Mouse (Mus musculus): Measurements from ENCODE around the gene Wdtc1. TPM values are rescaled to one million over a fixed set of nuclear protein-coding genes. Genes with fewer than 3 reads are reported as not detected.

Wdtc1 gene
- 18.2 and 21.8 TPM in 2 replicates for polyA plus RNA-seq (2015; fragmentation: Nextera tagmentation; extraction: Ambion mirVana)

DNA sequence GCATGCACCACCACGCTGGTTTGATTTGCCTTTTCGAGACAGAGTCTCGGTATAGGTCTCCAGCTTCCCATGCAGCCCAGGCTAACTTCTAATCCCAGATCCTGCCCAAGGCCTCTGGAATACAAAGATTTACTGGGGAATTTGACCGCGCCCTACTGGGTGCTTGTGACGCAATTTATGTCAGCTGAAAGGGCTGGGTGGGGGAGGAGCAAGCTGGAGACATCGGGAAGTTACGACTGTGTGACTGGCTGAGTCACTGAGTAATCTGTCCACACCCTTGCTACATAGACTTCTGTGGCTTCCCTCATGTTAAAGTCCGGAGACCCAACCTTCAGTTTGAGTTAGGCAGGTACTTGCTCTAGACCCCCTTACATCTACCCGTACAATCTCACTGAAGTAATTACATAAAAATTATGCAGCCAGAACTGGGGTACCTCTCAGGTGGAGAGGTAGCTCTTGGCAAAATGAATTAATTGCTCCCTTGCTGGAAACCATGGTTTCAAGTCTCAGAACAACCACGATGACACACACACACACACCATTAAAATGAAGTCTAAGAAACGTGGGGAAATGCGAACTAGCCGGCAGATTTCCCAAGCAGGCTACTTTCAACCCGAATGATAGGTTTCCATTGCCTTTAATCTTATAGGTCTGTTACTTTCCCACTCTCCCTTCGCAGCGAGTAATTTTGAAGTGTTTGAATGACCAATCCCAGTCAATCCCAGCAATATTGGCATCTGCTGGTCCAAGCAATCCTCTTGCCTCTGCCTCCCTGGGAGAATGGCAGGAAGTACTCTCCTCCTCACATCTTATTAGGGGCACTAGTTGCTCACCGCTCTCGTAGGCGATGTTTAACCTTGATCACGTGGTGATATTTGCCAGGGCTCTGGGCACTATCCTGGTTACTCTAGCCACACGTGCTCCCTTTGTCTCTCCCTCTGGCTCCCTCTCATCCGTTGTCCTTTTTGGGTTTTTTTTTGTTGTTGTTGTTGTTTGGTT lies at the start of gene Wdtc1:
Wdtc1 (minus strand) TSS at position 115 of the 999 bp plus-strand sequence.
- no peak for ATAC-seq
- Histone ChIP-seq H3K27ac (no peak within 1 kb of the TSS), H3K9ac (replicated peaks) (no peak within 1 kb of the TSS), H3K4me2 (replicated peaks) (no peak within 1 kb of the TSS), H3K27me3 (no peaks in the 10 kb centered on the region), H3K9me3 (no peaks in the 10 kb centered on the region), H3K4me3 (replicated peaks) (no peak within 1 kb of the TSS), H3K36me3 (no peaks in the 10 kb centered on the region), H3K4me1 (replicated peaks) (no peaks in the 10 kb centered on the region)
- 91% methylated on average over 23 of the region's 23 CpGs for WGBS

DNA sequence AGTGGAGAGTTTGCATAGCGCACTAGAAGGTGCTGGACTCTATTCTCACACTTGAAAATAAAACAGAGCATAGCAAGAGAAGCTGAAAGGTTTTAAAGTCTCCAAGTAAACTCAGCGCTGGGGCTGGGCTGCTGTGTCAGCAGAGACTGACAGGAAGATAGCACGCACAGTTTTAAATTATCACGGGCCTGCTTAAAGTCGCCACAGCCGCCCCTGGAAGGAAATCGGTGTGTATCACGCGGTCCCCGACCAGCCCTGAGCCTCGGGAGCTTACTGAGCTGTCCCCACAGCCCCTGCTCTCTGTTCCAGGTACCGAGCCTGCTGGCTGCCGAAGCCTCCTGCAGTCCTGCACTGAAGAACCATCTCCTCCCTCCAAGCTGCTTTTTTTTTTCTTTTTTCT lies 48.7 kb upstream of the Wdtc1 start:
- H3K4me1 ChIP-seq (replicated peaks), result peaks cover 16% of the 10 kb centered on the region
- no peaks in the 10 kb centered on the region for H3K36me3 ChIP-seq
- H3K9ac ChIP-seq (replicated peaks), result no peak overlapping the region
- WGBS, result 75% methylated on average over 13 of the region's 13 CpGs
- no peak overlapping the region for H3K27ac ChIP-seq
- no peak for ATAC-seq
- no peaks in the 10 kb centered on the region for H3K27me3 ChIP-seq
- no peaks in the 10 kb centered on the region for H3K9me3 ChIP-seq
- H3K4me3 ChIP-seq (replicated peaks), result no peak overlapping the region
- no peak overlapping the region for H3K4me2 ChIP-seq (replicated peaks)

DNA sequence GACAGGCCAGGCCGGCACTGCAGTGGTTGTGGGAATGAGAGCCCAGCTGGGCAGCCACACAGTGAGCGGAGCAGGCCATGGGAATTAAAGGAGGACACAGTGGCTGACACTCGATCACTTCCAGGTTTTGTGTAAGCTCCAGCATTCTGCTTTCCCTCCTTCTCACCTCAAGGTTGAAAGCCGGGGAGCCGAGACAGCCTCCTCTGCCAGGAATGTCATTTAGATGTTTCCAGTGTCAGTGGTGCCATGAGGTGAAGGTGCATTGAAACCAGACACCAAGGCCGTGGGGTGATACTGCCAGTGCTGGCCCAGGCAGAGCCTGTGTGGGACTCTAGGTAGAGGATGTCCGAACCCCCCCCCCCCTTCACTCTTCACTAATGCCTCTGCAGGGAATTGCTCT lies 46.8 kb upstream of the Wdtc1 start:
- no peak overlapping the region for H3K9ac ChIP-seq (replicated peaks)
- 80% methylated on average over 7 of the region's 7 CpGs for WGBS
- peaks cover 25% of the 10 kb centered on the region for H3K4me1 ChIP-seq (replicated peaks)
- no peaks in the 10 kb centered on the region for H3K9me3 ChIP-seq
- no peak overlapping the region for H3K27ac ChIP-seq
- no peak overlapping the region for H3K4me3 ChIP-seq (replicated peaks)
- ATAC-seq, result no peak
- H3K36me3 ChIP-seq, result no peaks in the 10 kb centered on the region
- H3K4me2 ChIP-seq (replicated peaks), result no peak overlapping the region
- H3K27me3 ChIP-seq, result no peaks in the 10 kb centered on the region

DNA sequence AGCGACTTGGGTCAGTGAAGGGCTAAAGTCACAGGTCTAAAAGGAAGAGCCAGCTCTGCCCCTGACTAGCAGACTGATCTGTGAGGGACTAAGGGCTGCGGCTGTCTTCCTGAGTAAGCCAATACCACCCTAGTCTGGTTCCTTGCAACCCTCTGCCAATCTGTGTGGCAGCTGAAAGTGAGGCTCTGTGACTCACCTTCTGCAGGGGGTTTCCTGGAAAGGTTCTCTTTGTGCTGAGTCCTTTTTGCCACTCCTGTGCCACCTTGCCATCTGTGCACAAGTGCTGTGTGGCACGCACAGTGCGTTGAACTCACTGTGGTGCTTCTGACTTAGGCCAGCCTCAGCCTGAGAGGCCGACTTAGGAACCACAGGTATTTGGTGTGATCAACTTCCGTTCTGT lies 46.2 kb upstream of the Wdtc1 start:
- Histone ChIP-seq H3K4me1 (replicated peaks) (peaks cover 31% of the 10 kb centered on the region), H3K36me3 (no peaks in the 10 kb centered on the region), H3K4me2 (replicated peaks) (no peak overlapping the region), H3K27ac (no peak overlapping the region), H3K9ac (replicated peaks) (no peak overlapping the region), H3K9me3 (no peaks in the 10 kb centered on the region), H3K27me3 (no peaks in the 10 kb centered on the region), H3K4me3 (replicated peaks) (no peak overlapping the region)
- 90% methylated on average over 6 of the region's 6 CpGs for whole genome bisulfite sequencing
- ATAC-seq, result no peak

DNA sequence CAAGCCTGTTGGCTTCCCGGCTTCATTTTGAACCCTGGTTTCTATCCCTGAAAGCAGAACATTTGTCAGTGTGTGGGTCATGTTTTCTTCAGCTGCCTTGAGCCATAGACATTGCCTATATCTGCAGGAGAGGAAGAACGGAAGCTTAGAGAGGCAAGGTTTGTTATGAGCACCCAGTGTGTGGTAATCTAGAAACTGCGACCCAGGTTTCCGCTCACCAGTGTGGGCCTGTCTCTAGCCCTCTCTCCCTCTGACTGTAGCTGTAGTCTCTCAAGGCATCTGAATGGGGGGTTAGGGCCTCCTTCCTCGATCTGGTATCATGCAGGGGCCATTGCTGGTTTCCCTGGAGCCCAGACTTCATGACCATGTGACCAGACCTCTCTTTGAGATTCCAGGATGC lies 45.3 kb upstream of the Wdtc1 start:
- H3K4me2 ChIP-seq (replicated peaks), result no peak overlapping the region
- WGBS, result 89% methylated on average over 5 of the region's 5 CpGs

DNA sequence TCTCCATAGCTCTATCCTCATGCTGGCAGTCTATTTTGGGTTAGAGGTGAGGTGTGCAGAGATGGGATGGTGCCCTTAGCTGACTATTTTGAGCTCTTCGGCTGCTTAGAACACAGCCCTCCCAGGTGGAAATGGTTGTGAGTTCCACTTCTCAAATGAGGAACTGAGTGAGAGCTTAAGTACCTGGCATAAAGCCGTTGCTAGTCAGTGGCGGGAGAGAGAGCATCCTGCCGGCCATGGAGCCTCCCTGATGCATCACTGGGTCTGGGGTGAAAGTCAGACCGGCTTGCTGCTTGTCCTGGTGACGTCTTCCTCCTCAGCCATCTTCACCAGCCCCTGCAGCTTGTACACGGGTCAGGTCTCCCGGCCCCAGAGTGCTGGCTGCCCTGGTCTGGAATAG lies 44.7 kb upstream of the Wdtc1 start:
- no peak for ATAC-seq
- peaks cover 34% of the 10 kb centered on the region for H3K4me1 ChIP-seq (replicated peaks)
- no peaks in the 10 kb centered on the region for H3K27me3 ChIP-seq
- H3K27ac ChIP-seq, result no peak overlapping the region
- H3K4me3 ChIP-seq (replicated peaks), result no peak overlapping the region
- H3K9me3 ChIP-seq, result no peaks in the 10 kb centered on the region
- no peaks in the 10 kb centered on the region for H3K36me3 ChIP-seq
- no peak overlapping the region; the same call in 1 of the 2 replicates for H3K9ac ChIP-seq (replicated peaks)
- H3K4me2 ChIP-seq (replicated peaks), result no peak overlapping the region
- 90% methylated on average over 8 of the region's 8 CpGs for WGBS

More for the DNA sequence above, 45.3 kb upstream of the Wdtc1 start:
- peaks cover 34% of the 10 kb centered on the region for H3K4me1 ChIP-seq (replicated peaks)
- H3K9me3 ChIP-seq, result no peaks in the 10 kb centered on the region
- no peak for ATAC-seq
- H3K9ac ChIP-seq (replicated peaks), result no peak overlapping the region
- H3K27ac ChIP-seq, result no peak overlapping the region
- no peaks in the 10 kb centered on the region for H3K27me3 ChIP-seq
- H3K4me3 ChIP-seq (replicated peaks), result no peak overlapping the region
- H3K36me3 ChIP-seq, result no peaks in the 10 kb centered on the region

- WGBS, result 33% methylated on average over 5 of the region's 5 CpGs
- no peak for ATAC-seq
- Histone ChIP-seq H3K27ac (no peak overlapping the region), H3K9ac (replicated peaks) (no peak overlapping the region), H3K9me3 (no peaks in the 10 kb centered on the region), H3K4me2 (replicated peaks) (no peak overlapping the region), H3K4me3 (replicated peaks) (no peak overlapping the region), H3K4me1 (replicated peaks) (peaks cover 34% of the 10 kb centered on the region), H3K36me3 (no peaks in the 10 kb centered on the region), H3K27me3 (no peaks in the 10 kb centered on the region)
These were observed 44.0 kb upstream of the Wdtc1 start for GRCm38 (mm10) chr4:133397299-133397698.

DNA sequence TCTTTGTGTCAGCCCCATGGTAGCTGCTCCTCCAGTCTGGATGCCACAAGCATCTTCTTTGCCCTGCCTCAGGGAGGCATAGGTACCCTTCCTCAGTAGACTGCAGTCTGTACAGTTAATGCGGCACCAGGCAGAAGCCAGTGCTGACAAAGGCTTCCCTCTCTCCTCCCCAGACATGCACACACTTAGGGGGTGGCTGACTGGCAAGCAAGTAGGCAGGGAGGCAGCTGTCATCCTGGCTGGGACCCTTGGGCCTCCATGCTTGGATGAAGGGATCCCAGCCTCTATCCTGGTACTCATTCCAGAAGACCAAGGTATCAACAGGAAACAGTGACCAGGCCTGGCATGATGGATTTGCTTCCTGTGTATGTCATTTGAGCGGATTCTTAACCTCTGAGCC lies 42.8 kb upstream of the Wdtc1 start:
- Histone ChIP-seq H3K27me3 (no peaks in the 10 kb centered on the region), H3K9me3 (no peaks in the 10 kb centered on the region), H3K9ac (replicated peaks) (no peak overlapping the region), H3K4me2 (replicated peaks) (no peak overlapping the region), H3K27ac (peak overlapping the region; percentile 55), H3K4me1 (replicated peaks) (peaks cover 41% of the 10 kb centered on the region), H3K36me3 (no peaks in the 10 kb centered on the region), H3K4me3 (replicated peaks) (no peak overlapping the region)
- ATAC-seq, result peak; percentile 43; the same call in 1 of the 2 replicates
- 85% methylated on average over 2 of the region's 2 CpGs for WGBS

DNA sequence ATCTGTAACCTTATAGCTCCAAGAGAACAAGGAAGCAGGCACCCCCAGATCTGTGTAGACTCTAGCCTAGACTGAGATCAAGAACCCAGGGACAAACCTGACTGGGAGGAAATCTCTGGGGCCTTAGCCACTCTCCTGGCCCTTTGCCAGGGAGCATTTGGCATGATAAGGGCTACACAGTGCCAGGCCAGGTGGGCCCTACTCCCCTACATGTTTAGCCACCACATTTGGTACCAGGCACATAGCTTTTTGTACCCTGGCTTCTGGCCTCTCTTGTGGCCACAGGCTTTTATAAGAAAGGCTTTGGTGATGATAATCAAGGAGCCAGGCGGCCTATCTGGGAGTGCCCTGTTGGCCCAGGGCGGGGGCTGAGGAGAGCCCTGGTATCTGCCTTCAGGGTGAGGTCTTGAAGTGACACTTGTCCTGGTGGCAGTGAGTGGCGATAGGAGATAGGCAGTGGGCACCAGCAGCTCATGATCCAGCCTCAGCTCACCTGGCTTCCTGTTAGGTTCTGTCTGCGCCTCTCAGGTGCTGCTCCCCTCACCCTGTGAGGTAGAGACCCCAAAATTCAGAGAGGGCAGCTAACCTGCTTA lies 41.8 kb upstream of the Wdtc1 start:
- no peaks in the 10 kb centered on the region for H3K27me3 ChIP-seq
- H3K4me1 ChIP-seq (replicated peaks), result peaks cover 47% of the 10 kb centered on the region
- H3K9me3 ChIP-seq, result no peaks in the 10 kb centered on the region
- H3K36me3 ChIP-seq, result no peaks in the 10 kb centered on the region
- H3K4me2 ChIP-seq (replicated peaks), result no peak overlapping the region
- no peak overlapping the region for H3K27ac ChIP-seq
- no peak overlapping the region for H3K4me3 ChIP-seq (replicated peaks)
- WGBS, result 82% methylated on average over 4 of the region's 4 CpGs
- no peak for ATAC-seq
- H3K9ac ChIP-seq (replicated peaks), result no peak overlapping the region

DNA sequence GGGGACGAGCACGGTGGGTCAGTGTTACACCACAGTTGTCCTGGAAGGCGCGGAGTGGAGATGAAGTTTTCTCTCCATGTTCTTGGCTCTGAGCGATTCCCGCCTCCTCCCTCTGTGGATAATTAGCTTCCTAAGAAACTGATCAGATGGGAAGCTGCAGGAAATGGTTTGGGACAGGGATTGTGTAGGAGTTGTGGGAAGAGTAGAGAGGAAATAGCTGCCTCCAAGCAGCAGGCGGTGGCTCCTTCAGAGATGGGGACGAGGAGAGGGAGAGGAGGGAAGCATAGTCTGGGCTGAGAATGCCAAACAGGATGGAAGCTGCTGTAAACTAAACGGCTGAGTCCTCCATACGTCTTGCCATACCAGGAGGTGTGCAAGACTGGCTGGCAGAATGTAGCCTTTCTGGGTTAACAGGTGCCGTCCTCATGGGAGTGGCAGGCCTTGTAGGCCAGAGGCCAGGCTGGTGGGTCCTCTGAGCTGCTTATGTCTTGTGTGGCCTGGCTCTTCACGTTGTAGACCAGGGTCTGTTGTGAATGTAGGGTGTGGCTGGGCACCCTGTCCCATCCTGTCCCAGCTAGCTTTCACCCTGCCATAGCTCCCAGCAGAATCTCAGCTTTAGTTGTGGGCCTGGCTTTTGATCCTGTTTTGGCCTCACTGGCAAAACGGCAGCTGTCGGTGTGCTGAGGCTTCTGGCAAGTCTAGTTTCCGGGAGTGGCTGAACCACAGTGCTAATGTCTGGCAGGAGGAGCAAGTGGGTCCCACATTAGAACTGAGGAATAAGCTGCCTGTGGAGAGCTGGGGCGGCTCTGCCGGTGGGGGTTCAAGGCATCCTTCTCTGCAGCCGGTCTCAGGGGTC lies 38.1 kb upstream of the Wdtc1 start:
- no peaks in the 10 kb centered on the region for H3K36me3 ChIP-seq
- WGBS, result 86% methylated on average over 18 of the region's 18 CpGs
- H3K9me3 ChIP-seq, result no peaks in the 10 kb centered on the region
- no peak overlapping the region for H3K27ac ChIP-seq
- no peak overlapping the region for H3K4me2 ChIP-seq (replicated peaks)
- no peak for ATAC-seq
- no peaks in the 10 kb centered on the region for H3K27me3 ChIP-seq
- H3K9ac ChIP-seq (replicated peaks), result no peak overlapping the region; the same call in 1 of the 2 replicates
- H3K4me1 ChIP-seq (replicated peaks), result peaks cover 40% of the 10 kb centered on the region
- no peak overlapping the region for H3K4me3 ChIP-seq (replicated peaks)

GRCm38 (mm10) chr4:133390585-133390984 lies 37.3 kb upstream of the Wdtc1 start:
- Histone ChIP-seq H3K4me3 (replicated peaks) (no peak overlapping the region), H3K4me2 (replicated peaks) (no peak overlapping the region), H3K36me3 (no peaks in the 10 kb centered on the region), H3K9me3 (no peaks in the 10 kb centered on the region), H3K9ac (replicated peaks) (no peak overlapping the region), H3K4me1 (replicated peaks) (peaks cover 31% of the 10 kb centered on the region), H3K27ac (no peak overlapping the region; the same call in 1 of the 2 replicates), H3K27me3 (no peaks in the 10 kb centered on the region)
- WGBS, result 94% methylated on average over 6 of the region's 6 CpGs
- no peak for ATAC-seq
